In the genomic region with DNA sequence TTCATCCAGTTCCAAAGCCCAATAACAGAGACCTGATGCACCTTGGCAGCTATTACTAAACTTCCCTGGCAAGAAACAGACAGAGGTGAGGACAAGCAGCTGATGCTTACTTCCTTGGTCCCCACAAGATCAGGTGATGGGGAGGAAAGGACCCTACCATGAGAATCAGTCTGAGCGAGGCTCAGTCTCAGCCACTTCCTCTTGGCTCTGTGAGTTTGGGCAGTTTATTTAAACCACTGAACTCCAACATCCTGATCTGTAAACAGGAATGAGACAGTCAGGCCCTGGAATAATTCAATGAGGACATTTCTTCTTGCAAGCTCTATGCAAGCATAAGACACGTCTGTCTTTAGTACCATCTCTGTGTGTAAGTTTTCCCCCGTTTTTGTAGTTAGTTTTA, we compare ENCODE assay signal across 13 mouse cellular contexts.
"Had no signal": no experiment of that assay in that cellular context is flagged by ENCODE, and none has a peak within 500 bp of the region (broad histone marks: within the 10 kb centered on the region; RNA-seq: fewer than 3 reads in every experiment).

No protein-coding gene starts in this region.

- H3K36me3 ChIP-seq: limb, embryonic 15.5 days; midbrain, embryonic 12.5 days; neural tube, embryonic 13.5 days had no signal

- H3K27ac ChIP-seq: limb, embryonic 15.5 days; liver, embryonic 14.5 days; midbrain, embryonic 12.5 days; neural tube, embryonic 13.5 days had no signal

- H3K9ac ChIP-seq: limb, embryonic 15.5 days; liver, embryonic 14.5 days; midbrain, embryonic 12.5 days; neural tube, embryonic 13.5 days had no signal

- H3K4me1 ChIP-seq: midbrain, embryonic 12.5 days had no signal

- DNase-seq: kidney, adult 18-20 months; kidney, postnatal 36 days; layer of hippocampus, adult 9-11 months; layer of hippocampus, postnatal 36 days; retina, postnatal 1 day; right cerebral cortex, postnatal 4 days; spleen, adult 18-20 months; thymus, postnatal 36 days had no signal

- H3K27me3 ChIP-seq: limb, embryonic 15.5 days; midbrain, embryonic 12.5 days; neural tube, embryonic 13.5 days had no signal

- ATAC-seq: midbrain, embryonic 16.5 days had no signal

- H3K4me3 ChIP-seq: limb, embryonic 15.5 days; midbrain, embryonic 12.5 days; neural tube, embryonic 13.5 days had no signal

- H3K4me2 ChIP-seq: limb, embryonic 15.5 days; midbrain, embryonic 12.5 days; neural tube, embryonic 13.5 days had no signal

- H3K9me3 ChIP-seq: limb, embryonic 15.5 days; midbrain, embryonic 12.5 days; neural tube, embryonic 13.5 days had no signal
